Mouse (Mus musculus): ENCODE results near the gene Mecom.

DNA sequence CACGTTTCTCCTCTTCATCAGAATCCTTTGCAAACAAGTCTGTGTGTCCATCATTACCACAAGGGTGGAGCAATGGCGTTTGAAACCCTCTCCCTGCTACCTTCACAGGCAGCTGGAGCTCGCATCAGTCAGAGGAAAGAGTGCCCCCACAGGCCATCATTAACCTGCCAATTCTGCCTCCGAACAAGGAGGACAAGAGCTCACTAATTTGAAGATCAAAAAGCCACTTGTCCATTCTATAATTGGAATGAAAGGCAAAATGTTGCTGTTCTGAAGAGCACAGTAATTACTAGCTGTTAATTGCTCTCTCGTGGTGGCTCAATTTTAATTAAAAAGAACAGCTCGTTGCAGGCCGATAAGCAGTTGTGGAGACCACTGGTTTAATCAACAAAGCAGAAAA, 198.5 kb downstream of the Mecom start:
- TF ChIP-seq CTCF (IDR thresholded peaks at IDR 0.05; ENCODE audit: extremely low read depth, insufficient read depth, low read length) (no peak), POLR2A (IDR thresholded peaks at IDR 0.05; ENCODE audit: extremely low read depth, insufficient read depth, low read length) (no peak)

Data from cortical plate, adult 2 months (tissue).